Mouse (Mus musculus) layer of hippocampus, postnatal 14 days (tissue): ENCODE data around the gene Hist1h3b. TPM values are rescaled to one million over a fixed set of nuclear protein-coding genes. Genes with fewer than 3 reads are reported as not detected.

Experiments
- DNase-seq, 2 experiments: peaks; one replicate each; pipeline ENCODE4 v3.0.0; 2021 to 2022; ENCODE audit warnings: low spot score in 2 of 2, mixed read lengths in 1 of 2
- total RNA-seq, 2 experiments: library from RNA; stranded (reverse); gene quantifications; 2 replicates each; pipeline ENCODE4 v1.2.3; 2021

Gene Hist1h3b
- total RNA-seq, 2 experiments from 2014 or later = 26.7 to 45.4 TPM

DNA sequence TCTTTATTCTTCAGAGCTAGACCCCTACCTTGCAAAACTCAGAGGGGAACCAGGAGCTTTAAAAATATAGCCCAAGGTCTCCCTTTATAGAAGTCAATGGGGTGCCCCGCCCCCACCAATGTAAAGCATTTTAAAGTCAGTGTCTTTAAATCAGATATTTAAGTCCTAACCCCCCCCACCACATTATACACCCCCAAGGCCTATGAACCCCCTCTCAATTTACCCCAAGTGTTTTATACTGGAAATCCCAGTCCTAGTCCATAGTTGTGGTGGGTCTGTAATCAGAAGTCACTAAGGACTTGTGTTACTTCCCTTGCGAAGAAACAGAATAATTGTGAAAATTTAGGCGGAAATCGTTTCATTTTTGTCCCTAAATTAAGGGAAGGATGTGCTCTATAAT is 14.0 kb upstream of the Hist1h3b start:
- DNase-seq = no peak

DNA sequence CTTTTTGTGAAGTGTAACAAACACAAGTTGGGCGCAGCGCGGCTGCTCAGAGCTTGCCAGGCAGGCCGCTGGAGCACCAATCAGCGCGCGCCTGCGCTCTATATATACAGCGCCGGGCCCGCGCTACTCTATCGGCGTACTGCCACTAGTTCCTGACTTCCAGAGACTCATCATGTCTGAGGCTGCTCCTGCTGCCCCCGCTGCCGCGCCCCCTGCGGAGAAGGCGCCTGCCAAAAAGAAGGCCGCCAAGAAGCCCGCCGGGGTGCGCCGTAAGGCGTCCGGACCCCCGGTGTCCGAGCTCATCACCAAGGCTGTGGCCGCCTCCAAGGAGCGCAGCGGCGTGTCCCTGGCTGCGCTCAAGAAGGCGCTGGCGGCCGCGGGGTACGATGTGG is 13.4 kb upstream of the Hist1h3b start, which contains the start of gene Hist1h1c:
Hist1h1c (plus strand) TSS at position 132 of the 392 bp plus-strand sequence.
- DNase-seq = peak; percentile 88

DNA sequence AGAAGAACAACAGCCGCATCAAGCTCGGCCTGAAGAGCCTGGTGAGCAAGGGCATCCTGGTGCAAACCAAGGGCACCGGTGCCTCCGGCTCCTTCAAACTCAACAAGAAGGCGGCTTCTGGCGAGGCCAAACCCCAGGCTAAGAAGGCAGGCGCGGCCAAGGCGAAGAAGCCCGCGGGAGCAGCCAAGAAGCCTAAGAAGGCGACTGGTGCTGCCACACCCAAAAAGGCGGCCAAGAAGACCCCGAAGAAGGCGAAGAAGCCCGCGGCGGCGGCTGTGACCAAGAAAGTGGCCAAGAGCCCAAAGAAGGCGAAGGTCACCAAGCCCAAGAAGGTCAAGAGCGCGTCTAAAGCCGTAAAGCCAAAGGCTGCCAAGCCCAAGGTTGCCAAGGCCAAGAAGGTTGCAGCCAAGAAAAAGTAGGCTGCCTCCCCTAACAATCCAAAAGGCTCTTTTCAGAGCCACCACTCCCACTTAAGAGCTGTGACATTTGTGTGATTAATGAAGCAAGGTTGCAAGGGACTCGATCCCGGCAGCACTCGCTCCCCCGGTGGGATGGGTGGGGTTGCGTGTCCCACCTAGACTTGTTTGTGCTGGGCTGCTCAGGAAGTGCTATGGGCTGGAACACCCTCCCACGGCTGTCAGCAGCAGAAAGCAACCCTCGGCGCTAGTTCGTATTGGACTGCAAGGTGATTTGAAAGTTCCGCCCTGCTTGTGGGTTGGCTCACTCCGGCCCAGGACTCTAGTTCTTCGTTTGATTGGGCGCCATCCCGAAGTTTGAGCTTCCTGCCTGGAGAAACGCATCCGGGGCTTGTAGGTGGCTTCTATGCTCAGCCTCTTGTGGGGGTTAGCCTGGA is 12.8 kb upstream of the Hist1h3b start:
- peak; percentile 90 to 97 for DNase-seq

DNA sequence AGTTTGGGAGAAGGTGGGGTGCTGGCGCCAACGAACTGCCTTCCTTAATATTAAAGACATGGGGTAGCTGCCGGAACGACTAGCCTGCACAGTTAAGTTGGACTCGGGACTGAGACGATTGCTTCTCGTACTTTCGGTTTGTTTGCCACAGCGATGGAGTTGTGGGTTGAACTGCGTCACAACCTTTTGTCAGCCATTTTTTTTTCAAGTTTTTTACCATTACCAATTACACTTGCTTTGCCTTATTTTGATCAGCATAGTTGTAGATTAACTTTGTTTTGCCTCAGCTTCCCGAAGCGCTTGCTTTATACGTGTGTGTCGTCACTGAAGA is 12.2 kb upstream of the Hist1h3b start:
- no peak for DNase-seq

DNA sequence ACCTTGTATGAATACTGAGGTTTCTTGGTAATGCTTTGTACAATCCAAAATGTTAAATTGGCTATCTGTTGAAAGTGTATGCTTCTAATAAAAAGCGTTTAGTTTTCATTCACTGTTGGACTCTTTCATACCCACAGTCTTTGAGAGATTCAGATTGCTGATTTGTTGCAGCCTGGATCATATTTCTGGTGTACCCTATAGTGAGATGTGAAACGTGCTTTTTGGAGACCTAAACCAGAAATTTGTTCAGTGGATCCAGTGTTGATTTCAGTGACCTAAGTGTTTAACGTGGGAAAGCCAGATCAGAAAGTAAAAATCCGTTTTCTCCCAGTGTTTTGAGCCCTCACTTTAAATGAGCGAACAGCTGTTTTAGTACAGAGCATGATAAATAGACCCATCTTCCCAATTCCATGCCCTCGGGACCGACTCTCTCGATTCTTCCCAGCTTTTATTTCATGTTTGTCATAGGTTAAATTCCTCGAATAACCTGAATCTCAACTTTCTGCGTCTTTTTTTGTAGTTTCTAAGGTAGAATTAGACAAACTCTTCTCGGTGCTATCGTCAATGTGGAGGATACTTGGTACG is 11.7 kb upstream of the Hist1h3b start:
- DNase-seq = no peak

DNA sequence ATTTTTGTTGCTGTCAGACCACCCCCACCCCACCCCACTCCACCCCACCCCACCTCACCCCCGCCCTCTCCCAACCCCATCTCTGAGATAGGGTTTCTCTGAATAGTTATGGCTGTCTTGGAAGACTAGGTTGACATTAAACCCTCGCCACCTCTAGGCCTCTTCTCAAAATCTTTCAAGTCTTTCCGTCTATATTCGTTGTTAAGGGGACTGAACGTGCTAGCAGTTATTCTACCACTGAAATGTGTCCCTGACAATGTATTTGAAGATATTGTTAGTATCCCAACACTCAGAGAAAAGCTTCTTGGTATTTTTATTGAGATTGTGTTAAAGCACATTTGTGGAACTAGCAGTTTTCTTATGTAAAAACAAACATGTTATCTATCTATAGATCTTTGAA is 11.2 kb upstream of the Hist1h3b start:
- DNase-seq = no peak

DNA sequence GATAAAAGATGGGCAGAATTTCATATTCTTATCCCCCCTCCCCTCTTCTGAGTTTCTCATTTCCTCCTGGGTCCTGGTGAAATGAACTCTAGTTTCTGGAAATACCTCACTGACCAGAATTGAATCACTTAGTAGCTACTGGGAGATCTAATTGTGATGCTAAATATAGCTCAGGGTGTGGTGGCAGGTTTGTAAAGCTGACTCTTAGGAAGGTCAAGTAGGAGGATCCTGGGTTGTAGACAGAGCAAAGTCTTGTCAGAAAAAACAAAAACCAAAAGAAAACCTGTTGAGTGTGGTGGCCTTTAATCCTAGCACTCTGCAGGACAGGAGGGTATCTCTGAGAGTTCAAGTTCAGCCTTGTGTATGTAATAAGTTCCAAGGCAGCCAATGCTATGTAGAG is 10.1 kb upstream of the Hist1h3b start:
- no peak for DNase-seq

DNA sequence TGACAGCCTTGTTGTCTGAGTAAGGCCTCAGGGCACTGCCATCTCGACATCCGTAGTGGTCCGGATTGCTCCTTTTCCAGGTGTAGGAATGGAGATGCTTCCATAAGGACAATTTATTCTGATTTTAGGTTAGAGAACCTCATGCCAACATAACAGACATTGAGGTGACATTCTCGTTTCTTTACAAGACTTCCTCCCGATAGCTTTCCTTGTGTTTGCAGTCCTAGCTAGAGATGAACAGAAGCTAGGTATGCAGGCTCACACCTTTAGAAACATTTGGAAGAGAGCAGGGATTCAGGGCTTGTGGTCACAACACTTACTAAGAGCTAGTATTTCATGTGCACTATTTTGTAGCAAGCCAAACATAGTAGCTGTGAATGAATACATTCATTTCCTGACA is 8.9 kb upstream of the Hist1h3b start:
- DNase-seq = no peak

DNA sequence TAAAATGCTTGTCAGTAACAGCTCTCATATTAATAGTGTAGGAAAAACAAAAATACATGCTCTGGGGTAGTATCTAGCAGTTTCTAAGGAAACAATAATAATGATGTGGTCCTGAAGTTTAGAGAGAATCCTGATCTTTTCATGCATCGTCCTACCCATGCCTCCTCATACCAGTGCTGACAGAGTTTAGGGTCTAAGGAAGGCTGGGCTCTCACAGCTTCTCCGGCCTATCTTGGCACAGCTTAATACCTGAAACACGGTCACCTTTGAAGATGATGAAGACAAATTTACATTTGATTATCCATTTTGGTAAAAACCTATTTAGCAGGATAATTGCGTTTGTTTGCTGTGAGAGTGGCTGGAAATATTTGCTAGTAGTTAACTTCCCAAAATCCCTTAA is 8.1 kb upstream of the Hist1h3b start:
- DNase-seq = no peak

DNA sequence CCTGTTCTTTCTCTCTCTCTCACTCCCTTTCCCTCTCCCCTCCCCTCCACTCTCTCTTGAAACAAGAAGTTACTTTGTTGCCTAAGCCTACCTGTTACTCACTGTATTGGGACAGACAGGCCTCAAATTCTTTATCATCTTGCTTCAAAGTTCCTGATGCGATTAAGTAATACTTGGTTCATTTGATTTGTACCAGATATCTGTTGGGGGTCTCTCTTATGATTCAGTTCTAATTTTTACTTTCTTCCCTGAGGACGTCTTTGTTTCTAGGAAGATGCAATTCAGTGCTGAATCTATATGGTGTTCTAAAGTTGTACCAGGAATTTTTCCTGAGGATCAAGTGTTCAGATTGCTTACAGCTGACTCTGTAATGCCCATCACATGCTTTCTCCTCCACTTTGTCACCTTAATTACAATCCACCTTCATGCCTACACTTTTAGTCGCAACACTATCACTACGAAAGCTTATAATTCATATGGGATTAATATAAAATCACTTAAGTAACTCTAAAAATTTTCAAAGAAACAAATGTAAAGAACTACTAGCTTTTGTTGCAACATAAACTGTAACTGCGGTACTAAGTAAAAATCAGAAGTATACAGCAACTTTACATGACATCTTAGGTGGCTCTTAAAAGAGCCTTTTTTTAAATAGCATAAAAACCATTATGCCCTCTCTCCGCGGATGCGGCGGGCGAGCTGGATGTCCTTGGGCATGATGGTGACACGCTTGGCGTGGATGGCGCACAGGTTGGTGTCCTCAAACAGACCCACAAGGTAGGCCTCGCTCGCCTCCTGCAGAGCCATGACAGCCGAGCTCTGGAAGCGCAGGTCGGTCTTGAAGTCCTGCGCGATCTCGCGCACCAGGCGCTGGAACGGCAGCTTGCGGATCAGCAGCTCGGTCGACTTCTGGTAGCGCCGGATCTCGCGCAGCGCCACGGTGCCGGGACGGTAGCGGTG is 7.4 kb upstream of the Hist1h3b start:
- DNase-seq = no peak

DNA sequence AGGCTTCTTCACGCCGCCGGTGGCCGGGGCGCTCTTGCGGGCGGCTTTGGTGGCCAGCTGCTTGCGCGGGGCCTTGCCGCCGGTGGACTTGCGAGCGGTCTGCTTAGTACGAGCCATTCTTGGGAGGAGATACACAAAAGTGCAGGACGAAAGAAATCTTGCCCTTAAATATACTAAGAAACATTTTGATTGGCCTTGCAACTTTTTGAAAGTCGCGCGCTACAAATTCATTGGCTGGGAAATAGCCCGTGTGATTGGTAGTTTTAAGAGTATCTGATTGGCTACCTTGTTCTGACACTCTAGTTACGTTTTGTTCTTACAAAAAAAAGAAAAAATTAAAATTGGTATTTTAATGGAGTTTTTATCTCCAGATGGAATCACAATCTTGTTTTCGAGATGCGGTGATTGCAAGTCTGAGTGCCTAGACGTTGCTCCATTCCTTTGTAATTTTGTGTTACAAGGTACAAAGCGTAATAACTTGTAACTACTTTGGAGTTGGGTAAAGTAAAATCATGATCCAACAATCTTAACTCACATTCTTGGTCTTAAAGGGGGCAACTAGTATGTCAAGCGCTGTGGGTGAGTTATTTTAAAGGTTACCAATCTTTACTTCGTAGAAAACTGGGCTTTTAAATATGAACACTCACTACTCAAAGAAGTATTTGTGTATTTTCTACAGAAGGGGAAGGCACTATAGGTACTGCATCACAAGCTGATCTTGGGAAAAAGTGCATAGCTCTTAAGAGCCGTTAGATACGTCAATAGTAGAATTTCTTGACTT is 6.5 kb upstream of the Hist1h3b start, which contains the start of gene Hist1h3c:
Hist1h3c (minus strand) TSS at position 222 of the 781 bp plus-strand sequence.
- DNase-seq = peak; percentile 79 to 92

DNA sequence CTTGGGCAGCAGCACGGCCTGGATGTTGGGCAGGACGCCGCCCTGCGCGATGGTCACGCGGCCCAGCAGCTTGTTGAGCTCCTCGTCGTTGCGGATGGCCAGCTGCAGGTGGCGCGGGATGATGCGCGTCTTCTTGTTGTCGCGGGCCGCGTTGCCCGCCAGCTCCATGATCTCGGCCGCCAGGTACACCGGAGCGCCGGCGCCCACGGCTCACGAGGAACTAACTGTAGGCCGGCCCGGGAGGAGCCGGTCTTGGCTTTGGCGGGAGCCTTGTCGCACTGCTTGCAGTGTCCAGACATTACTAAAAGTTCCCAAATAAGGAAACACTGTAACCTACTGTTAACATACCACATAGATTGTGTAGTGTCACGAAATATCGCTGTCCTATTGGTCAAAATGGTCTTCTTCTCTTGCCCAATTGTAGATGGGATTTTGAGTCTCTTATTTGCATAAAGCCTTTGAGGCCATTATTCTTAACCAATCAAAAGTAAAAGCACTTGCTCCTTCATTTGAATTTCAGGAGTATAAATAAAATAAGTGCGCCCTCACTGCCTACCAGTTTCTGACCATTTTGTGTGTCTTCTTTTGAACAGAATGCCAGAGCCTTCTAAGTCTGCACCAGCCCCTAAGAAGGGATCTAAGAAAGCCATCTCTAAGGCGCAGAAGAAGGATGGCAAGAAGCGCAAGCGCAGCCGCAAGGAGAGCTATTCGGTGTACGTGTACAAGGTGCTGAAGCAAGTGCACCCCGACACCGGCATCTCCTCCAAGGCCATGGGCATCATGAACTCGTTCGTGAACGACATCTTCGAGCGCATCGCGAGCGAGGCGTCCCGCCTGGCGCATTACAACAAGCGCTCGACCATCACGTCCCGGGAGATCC is 5.6 kb upstream of the Hist1h3b start, which contains the start of gene Hist1h2bb:
Hist1h2bb (plus strand) TSS at position 534 of the 880 bp plus-strand sequence.
- DNase-seq = peak; percentile 74 to 92

DNA sequence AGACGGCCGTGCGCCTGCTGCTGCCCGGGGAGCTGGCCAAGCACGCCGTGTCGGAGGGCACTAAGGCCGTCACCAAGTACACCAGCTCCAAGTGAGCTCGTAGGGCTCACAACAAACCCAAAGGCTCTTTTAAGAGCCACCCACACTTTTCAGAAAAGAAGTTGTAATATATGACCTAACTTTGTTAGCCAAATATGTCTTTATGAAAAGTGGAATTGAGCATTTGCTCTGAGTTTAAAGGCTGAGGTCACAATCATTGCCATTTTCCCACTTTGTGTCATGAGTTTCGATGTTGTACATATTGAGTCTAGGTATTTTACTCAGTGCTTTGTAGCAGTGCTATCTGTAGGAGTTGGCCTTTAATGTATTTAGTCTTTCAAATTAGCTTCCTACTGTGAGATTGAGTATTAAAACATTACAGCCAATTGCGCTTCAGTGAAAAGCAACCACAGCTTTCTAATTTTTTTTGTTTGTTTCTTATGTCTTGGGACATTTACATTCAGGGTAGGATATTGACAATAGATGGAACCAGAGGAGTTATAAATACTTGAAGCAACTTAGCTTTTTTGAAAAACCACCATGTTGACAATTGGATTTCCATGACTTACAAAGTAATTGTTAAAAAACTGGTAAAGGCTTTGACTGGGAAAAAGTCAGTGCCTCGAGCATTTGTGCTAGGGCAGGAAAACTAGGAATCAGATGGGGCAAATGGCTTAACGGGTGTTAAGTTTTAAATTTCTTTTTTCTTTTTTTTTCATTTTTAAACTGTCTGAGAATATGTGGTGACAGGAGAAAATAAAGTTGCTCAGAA is 4.8 kb upstream of the Hist1h3b start:
- DNase-seq = no peak

DNA sequence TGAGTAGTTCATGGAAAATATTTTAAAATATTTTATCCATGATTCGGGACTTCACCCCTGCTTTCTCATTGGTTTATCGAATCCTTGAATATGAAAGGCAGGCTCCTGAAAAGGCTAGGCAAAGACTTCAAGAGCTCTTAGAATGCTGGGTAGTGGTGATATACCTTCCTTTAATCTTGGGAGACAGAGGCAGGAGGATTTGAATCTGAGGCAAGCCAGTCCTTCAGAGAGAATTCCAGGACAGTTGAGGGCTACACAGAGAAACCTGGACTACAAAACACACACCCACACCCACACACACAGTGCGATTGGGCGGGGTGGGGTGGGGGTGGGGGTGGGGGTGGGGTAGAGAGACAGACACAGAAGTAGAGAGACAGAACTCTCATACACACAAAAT is 4.2 kb upstream of the Hist1h3b start:
- no peak for DNase-seq

DNA sequence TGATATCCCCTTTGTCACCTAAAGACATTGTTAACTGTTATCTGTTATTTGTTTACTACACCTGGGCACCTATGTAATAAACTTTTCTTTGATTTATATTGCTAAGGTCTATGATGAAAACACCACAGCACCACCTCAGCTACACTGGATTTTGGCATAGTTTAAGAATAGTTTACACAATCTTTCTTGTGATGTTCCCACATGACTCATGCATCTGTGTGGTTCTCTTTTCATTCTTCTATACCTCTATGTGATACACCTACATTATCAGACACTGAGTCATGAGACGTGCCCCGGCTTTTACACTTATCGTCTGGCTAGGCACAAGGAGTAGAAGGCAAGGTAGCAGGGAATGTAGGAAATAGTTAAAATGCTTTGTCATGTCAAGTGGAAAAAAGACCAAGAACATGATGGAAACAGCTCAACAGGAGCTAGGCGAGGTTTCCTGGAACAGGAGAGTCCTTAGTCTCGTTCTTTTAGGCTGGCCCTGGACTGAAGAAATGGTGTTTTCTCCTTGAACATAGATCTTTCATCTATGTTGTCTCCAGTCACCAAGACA is 2.4 kb upstream of the Hist1h3b start:
- DNase-seq = no peak

DNA sequence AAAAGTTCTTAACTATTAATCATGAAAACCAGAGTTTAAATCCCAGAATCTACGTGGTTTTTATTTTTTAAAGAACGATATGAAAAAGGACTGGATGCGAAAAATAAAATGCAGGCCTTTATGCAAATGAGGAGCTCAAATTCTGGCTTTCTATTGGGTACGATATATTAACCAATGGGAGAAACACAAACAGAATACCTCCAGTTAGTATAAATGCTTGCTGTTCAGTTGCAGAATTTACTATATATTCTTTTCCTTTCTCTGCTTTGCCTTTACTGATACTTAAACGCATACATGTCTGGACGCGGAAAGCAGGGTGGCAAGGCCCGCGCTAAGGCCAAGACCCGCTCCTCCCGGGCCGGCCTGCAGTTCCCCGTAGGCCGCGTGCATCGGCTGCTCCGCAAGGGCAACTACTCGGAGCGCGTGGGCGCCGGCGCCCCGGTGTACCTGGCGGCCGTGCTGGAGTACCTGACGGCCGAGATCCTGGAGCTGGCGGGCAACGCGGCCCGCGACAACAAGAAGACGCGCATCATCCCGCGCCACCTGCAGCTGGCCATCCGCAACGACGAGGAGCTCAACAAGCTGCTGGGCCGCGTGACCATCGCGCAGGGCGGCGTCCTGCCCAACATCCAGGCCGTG is 1.1 kb upstream of the Hist1h3b start, which contains the start of gene Hist1h2ab:
Hist1h2ab (plus strand) TSS at position 288 of the 639 bp plus-strand sequence.
- DNase-seq = peak; percentile 41 to 73

DNA sequence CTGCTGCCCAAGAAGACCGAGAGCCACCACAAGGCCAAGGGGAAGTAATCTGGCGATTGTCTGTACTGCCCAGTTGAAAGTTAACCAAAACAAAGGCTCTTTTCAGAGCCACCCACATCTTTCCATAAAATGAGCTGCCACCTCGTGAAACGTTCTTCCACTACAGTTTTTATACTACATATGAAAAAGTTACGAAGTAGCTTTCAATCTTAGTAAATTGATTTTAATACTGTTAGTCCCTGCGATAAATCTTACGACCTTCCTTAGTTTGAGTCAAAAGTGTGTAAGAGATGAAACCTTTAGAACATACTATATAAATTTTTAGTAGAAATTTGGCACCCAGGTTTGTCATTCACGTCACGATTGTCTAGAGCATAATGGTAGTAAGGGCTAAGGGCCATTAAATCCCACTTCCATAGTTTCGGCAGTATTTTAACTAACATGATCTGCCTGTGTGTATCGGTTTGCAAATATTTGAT is 550 bp upstream of the Hist1h3b start:
- no peak for DNase-seq

DNA sequence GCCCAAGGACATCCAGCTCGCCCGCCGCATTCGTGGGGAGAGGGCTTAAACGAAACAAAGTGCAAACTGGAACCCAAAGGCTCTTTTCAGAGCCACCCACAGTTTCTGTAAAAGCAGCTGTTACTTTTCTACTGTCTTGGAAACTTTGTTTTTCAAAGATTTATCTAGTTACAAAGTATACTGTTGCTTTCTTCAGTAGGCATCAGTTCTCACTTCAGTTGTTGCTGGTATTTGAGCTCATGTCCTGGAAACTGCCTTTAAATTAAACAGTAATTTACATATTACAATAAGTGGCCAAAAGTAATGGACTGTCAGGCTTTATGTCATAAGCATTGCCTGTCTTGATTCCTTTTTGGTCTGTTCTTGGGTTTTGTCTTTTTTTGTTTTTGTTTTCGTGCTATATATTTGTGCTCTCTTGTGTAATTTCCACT is 690 bp downstream of the Hist1h3b start:
- no peak for DNase-seq
